Mouse (Mus musculus) bone marrow macrophage, adult 2 months (primary cell): ENCODE measurements around the gene Fam198b.

Source experiments
- CTCF ChIP-seq: IDR thresholded peaks from 2 replicates; pipeline ENCODE4 v1.5.1; 2012; ENCODE audit warnings: low read depth, mild to moderate bottlenecking, low read length, moderate library complexity
- POLR2A ChIP-seq: IDR thresholded peaks from 2 replicates; pipeline ENCODE4 v1.6.1; 2012; ENCODE audit warnings: mild to moderate bottlenecking, low read depth, low read length, borderline replicate concordance

- TF ChIP-seq POLR2A, result no peak
- TF ChIP-seq CTCF, result no peak
Measured at GRCm38 (mm10) chr3:79918761-79919160, 34.4 kb downstream of the Fam198b start.
